Mouse (Mus musculus) small intestine, adult 2 months (tissue): ENCODE results near the gene Krt82.

Source experiments
- CTCF ChIP-seq: fragments of 200-500 bp; IDR thresholded peaks from 2 replicates; pipeline ENCODE4 v1.5.1; 2012; ENCODE audit warnings: low read depth, mild to moderate bottlenecking, control low read depth, inconsistent platforms, low read length, moderate library complexity, mixed read lengths; ENCODE audit not compliant: insufficient replicate concordance, insufficient read length; ENCODE audit errors: extremely low read depth
- POLR2A ChIP-seq: fragments of 200-500 bp; IDR thresholded peaks from 2 replicates; pipeline ENCODE4 v1.6.1; 2012; ENCODE audit warnings: low read depth, mild to moderate bottlenecking, control low read depth, inconsistent platforms, low read length, moderate library complexity

GRCm38 (mm10) chr15:101599123-101599522 is 48.7 kb upstream of the Krt82 start:
- no peak for TF ChIP-seq POLR2A
- no peak for TF ChIP-seq CTCF
